Mouse (Mus musculus): ENCODE results near the gene Agk.

GRCm38 (mm10) chr6:40333497-40333896, 8.5 kb downstream of the Agk start:
- no peak for TF ChIP-seq CTCF (IDR thresholded peaks at IDR 0.05)
- no peak for TF ChIP-seq EP300 (IDR thresholded peaks at IDR 0.05)

Measured in lung, postnatal 0 days (tissue).